Mouse (Mus musculus): ENCODE results near the gene Carmil3. TPM values are rescaled to one million over a fixed set of nuclear protein-coding genes. Genes with fewer than 3 reads are reported as not detected.

The Carmil3 gene
- polyA plus RNA-seq, 1 experiment from 2014 or later = 38.1 TPM

- peaks cover 15% of the 10 kb centered on the region for H3K4me1 ChIP-seq (replicated peaks; ENCODE audit: control insufficient read depth, insufficient read depth, low read length)
- H3K27ac ChIP-seq (ENCODE audit: low read length) = peak overlapping the region; percentile 88
- H3K27me3 ChIP-seq (replicated peaks; ENCODE audit: control insufficient read depth, insufficient read depth, low read length) = no peaks in the 10 kb centered on the region
- no peak overlapping the region for H3K4me3 ChIP-seq (replicated peaks; ENCODE audit: low read length)
- no peaks in the 10 kb centered on the region for H3K36me3 ChIP-seq (ENCODE audit: control insufficient read depth, insufficient read depth)
- no peak overlapping the region for H3K9ac ChIP-seq (replicated peaks; ENCODE audit: low read depth, low read length)
- no peaks in the 10 kb centered on the region for H3K9me3 ChIP-seq (ENCODE audit: control insufficient read depth, low read length)
- H3K4me2 ChIP-seq (ENCODE audit: low read length) = peak overlapping the region; percentile 2; the same call in 1 of the 2 replicates
- ATAC-seq = peak; percentile 91
- WGBS = 19% methylated on average over 5 of the region's 5 CpGs
These were observed 5.9 kb upstream of the Carmil3 start for GRCm38 (mm10) chr14:55484430-55485085.

DNA sequence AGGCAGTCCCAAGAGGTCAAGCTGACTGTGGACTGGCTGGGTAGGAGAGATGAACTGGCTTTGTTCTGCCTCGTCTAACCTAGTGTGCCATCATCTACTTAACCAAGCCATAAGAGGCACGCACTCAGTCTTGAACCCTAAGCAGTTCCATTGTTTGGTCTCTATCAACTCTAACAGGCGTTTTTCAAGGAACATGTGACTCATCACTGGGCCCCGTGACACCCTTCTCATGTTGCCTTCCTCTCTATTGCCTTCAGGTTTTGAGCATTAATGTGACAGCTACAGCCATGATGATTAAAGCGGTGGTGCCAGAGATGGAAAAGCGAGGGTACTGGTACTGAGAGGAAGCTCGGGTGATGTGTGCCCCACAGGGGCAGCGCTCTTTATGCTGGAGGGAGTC is 3.6 kb upstream of the Carmil3 start:
- Histone ChIP-seq H3K27ac (ENCODE audit: low read length) (no peak overlapping the region), H3K9me3 (ENCODE audit: control insufficient read depth, low read length) (no peaks in the 10 kb centered on the region), H3K4me3 (replicated peaks; ENCODE audit: low read length) (no peak overlapping the region), H3K9ac (replicated peaks; ENCODE audit: low read depth, low read length) (no peak overlapping the region), H3K27me3 (replicated peaks; ENCODE audit: control insufficient read depth, insufficient read depth, low read length) (no peaks in the 10 kb centered on the region), H3K36me3 (ENCODE audit: control insufficient read depth, insufficient read depth) (no peaks in the 10 kb centered on the region), H3K4me2 (ENCODE audit: low read length) (no peak overlapping the region), H3K4me1 (replicated peaks; ENCODE audit: control insufficient read depth, insufficient read depth, low read length) (peaks cover 28% of the 10 kb centered on the region)
- no peak for ATAC-seq
- WGBS = 90% methylated on average over 8 of the region's 8 CpGs

GRCm38 (mm10) chr14:55491291-55491833 is 911 bp downstream of the Carmil3 start:
- H3K27ac ChIP-seq (ENCODE audit: low read length) = peak overlapping the region; percentile 97
- WGBS = under 1% methylated on average over 28 of the region's 30 CpGs
- H3K27me3 ChIP-seq (replicated peaks; ENCODE audit: control insufficient read depth, insufficient read depth, low read length) = no peaks in the 10 kb centered on the region

DNA sequence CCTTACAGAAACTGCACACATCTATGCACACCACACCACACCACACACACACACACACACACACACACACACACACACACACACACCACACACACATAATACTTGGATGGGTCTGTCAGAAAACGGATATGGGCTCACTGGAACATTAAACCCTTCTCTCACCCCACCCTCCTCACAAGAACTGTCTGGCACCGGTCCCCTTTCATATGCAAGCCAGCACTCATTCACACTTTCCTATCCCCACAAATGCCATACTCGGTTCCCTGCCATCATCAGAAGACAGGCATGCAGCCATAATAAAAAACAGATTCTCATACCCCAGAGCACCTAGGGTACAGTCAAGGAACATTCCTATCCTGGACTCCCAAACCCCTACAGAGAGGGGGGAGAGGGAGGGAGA is 1.7 kb downstream of the Carmil3 start:
- ATAC-seq = peak; percentile 24

More at GRCm38 (mm10) chr14:55491291-55491833, 911 bp downstream of the Carmil3 start:
- H3K9me3 ChIP-seq (ENCODE audit: control insufficient read depth, low read length) = no peaks in the 10 kb centered on the region
- peak overlapping the region; percentile 93 for H3K9ac ChIP-seq (replicated peaks; ENCODE audit: low read depth, low read length)
- no peaks in the 10 kb centered on the region; the same call in 1 of the 2 replicates for H3K36me3 ChIP-seq (ENCODE audit: control insufficient read depth, insufficient read depth)
- ATAC-seq = peak; percentile 72
- H3K4me1 ChIP-seq (replicated peaks; ENCODE audit: control insufficient read depth, insufficient read depth, low read length) = peaks cover 33% of the 10 kb centered on the region
- H3K4me2 ChIP-seq (ENCODE audit: low read length) = peak overlapping the region; percentile 74
- H3K4me3 ChIP-seq (replicated peaks; ENCODE audit: low read length) = peak overlapping the region; percentile 80

GRCm38 (mm10) chr14:55495509-55496240 is 5.2 kb downstream of the Carmil3 start:
- 62% methylated on average over 16 of the region's 20 CpGs for WGBS
- Histone ChIP-seq H3K4me1 (replicated peaks; ENCODE audit: control insufficient read depth, insufficient read depth, low read length) (peaks cover 27% of the 10 kb centered on the region), H3K9ac (replicated peaks; ENCODE audit: low read depth, low read length) (no peak overlapping the region), H3K27ac (ENCODE audit: low read length) (no peak overlapping the region), H3K27me3 (replicated peaks; ENCODE audit: control insufficient read depth, insufficient read depth, low read length) (no peaks in the 10 kb centered on the region), H3K4me3 (replicated peaks; ENCODE audit: low read length) (no peak overlapping the region), H3K4me2 (ENCODE audit: low read length) (no peak overlapping the region), H3K9me3 (ENCODE audit: control insufficient read depth, low read length) (no peaks in the 10 kb centered on the region), H3K36me3 (ENCODE audit: control insufficient read depth, insufficient read depth) (peaks cover 9% of the 10 kb centered on the region; the same call in 1 of the 2 replicates)
- no peak for ATAC-seq

More for the DNA sequence above, 1.7 kb downstream of the Carmil3 start:
- no peaks in the 10 kb centered on the region for H3K27me3 ChIP-seq (replicated peaks; ENCODE audit: control insufficient read depth, insufficient read depth, low read length)
- H3K27ac ChIP-seq (ENCODE audit: low read length) = peak overlapping the region; percentile 97
- H3K4me1 ChIP-seq (replicated peaks; ENCODE audit: control insufficient read depth, insufficient read depth, low read length) = peaks cover 33% of the 10 kb centered on the region
- WGBS = 24% methylated on average over 3 of the region's 3 CpGs
- peak overlapping the region; percentile 74 for H3K4me2 ChIP-seq (ENCODE audit: low read length)
- H3K36me3 ChIP-seq (ENCODE audit: control insufficient read depth, insufficient read depth) = no peaks in the 10 kb centered on the region; the same call in 1 of the 2 replicates
- H3K9me3 ChIP-seq (ENCODE audit: control insufficient read depth, low read length) = no peaks in the 10 kb centered on the region
- H3K9ac ChIP-seq (replicated peaks; ENCODE audit: low read depth, low read length) = peak overlapping the region; percentile 93
- peak overlapping the region; percentile 80 for H3K4me3 ChIP-seq (replicated peaks; ENCODE audit: low read length)

GRCm38 (mm10) chr14:55496761-55497448 is 6.5 kb downstream of the Carmil3 start:
- Histone ChIP-seq H3K4me1 (replicated peaks; ENCODE audit: control insufficient read depth, insufficient read depth, low read length) (peaks cover 22% of the 10 kb centered on the region), H3K9ac (replicated peaks; ENCODE audit: low read depth, low read length) (no peak overlapping the region), H3K9me3 (ENCODE audit: control insufficient read depth, low read length) (no peaks in the 10 kb centered on the region), H3K36me3 (ENCODE audit: control insufficient read depth, insufficient read depth) (peaks cover 9% of the 10 kb centered on the region; the same call in 1 of the 2 replicates), H3K4me2 (ENCODE audit: low read length) (no peak overlapping the region), H3K27ac (ENCODE audit: low read length) (no peak overlapping the region), H3K27me3 (replicated peaks; ENCODE audit: control insufficient read depth, insufficient read depth, low read length) (no peaks in the 10 kb centered on the region), H3K4me3 (replicated peaks; ENCODE audit: low read length) (no peak overlapping the region)
- peak; percentile 12 for ATAC-seq
- 76% methylated on average over 16 of the region's 16 CpGs for WGBS

GRCm38 (mm10) chr14:55497449-55497821 is 7.0 kb downstream of the Carmil3 start:
- H3K36me3 ChIP-seq (ENCODE audit: control insufficient read depth, insufficient read depth) = peaks cover 11% of the 10 kb centered on the region
- WGBS = 29% methylated on average over 6 of the region's 6 CpGs
- no peak overlapping the region for H3K4me3 ChIP-seq (replicated peaks; ENCODE audit: low read length)
- no peak overlapping the region for H3K27ac ChIP-seq (ENCODE audit: low read length)
- ATAC-seq = peak; percentile 36
- no peaks in the 10 kb centered on the region for H3K9me3 ChIP-seq (ENCODE audit: control insufficient read depth, low read length)
- H3K4me1 ChIP-seq (replicated peaks; ENCODE audit: control insufficient read depth, insufficient read depth, low read length) = peaks cover 17% of the 10 kb centered on the region
- no peak overlapping the region; the same call in 1 of the 2 replicates for H3K9ac ChIP-seq (replicated peaks; ENCODE audit: low read depth, low read length)
- no peaks in the 10 kb centered on the region for H3K27me3 ChIP-seq (replicated peaks; ENCODE audit: control insufficient read depth, insufficient read depth, low read length)
- H3K4me2 ChIP-seq (ENCODE audit: low read length) = no peak overlapping the region

DNA sequence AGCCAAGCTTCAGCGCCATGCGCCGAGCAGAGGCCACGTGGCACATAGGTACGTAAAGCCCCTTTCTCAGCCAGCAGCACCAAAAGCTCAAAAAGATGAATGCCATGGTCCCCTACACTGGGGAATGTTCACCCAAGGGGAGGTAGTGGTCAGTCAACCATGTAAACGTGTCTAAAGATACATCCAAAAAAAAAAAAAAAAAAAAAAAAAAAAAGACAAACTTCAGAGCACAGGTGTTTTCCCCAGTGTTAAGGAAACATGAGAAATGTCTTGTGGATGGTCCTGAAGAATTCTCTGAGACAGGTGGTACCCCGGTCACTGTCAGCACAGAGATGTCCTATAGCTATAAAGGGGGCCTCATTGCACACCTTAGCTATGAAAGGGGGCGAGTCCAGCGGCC is 15.2 kb downstream of the Carmil3 start:
- ATAC-seq = no peak
- H3K4me1 ChIP-seq (replicated peaks; ENCODE audit: control insufficient read depth, insufficient read depth, low read length) = 0 out of 2 replicates have a peak, but pooled peaks cover 2% of the 10 kb centered on the region
- H3K4me3 ChIP-seq (replicated peaks; ENCODE audit: low read length) = no peak overlapping the region
- H3K9me3 ChIP-seq (ENCODE audit: control insufficient read depth, low read length) = no peaks in the 10 kb centered on the region
- H3K9ac ChIP-seq (replicated peaks; ENCODE audit: low read depth, low read length) = no peak overlapping the region
- no peaks in the 10 kb centered on the region for H3K27me3 ChIP-seq (replicated peaks; ENCODE audit: control insufficient read depth, insufficient read depth, low read length)
- H3K36me3 ChIP-seq (ENCODE audit: control insufficient read depth, insufficient read depth) = peaks cover 7% of the 10 kb centered on the region
- WGBS = 87% methylated on average over 9 of the region's 9 CpGs
- no peak overlapping the region for H3K27ac ChIP-seq (ENCODE audit: low read length)
- H3K4me2 ChIP-seq (ENCODE audit: low read length) = no peak overlapping the region

DNA sequence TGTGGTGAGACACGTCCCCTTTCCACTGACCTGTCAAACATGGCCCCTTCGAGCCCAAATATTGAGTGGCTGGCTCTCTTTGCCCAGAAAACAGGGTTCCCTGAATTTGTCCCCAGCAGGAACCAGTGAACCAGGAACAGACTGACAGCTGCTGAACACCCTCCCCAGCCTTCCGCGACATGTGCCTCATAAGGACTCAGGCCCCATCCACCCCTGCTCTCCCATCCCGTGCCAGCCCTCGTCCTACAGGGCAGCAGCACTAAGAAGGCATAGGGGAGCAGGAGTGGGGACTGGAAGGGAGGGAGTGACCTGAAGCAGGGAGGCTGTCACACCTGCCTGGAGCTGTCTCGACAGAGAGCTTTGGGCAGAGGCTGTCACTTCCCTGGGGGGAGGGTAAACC is 17.4 kb downstream of the Carmil3 start:
- Histone ChIP-seq H3K4me3 (replicated peaks; ENCODE audit: low read length) (no peak overlapping the region), H3K4me2 (ENCODE audit: low read length) (no peak overlapping the region), H3K9me3 (ENCODE audit: control insufficient read depth, low read length) (no peaks in the 10 kb centered on the region), H3K9ac (replicated peaks; ENCODE audit: low read depth, low read length) (no peak overlapping the region), H3K4me1 (replicated peaks; ENCODE audit: control insufficient read depth, insufficient read depth, low read length) (peaks cover 8% of the 10 kb centered on the region; the same call in 1 of the 2 replicates), H3K36me3 (ENCODE audit: control insufficient read depth, insufficient read depth) (peaks cover 3% of the 10 kb centered on the region; the same call in 1 of the 2 replicates), H3K27me3 (replicated peaks; ENCODE audit: control insufficient read depth, insufficient read depth, low read length) (no peaks in the 10 kb centered on the region), H3K27ac (ENCODE audit: low read length) (no peak overlapping the region)
- no peak for ATAC-seq
- 62% methylated on average over 7 of the region's 7 CpGs for WGBS
